In the genomic region with DNA sequence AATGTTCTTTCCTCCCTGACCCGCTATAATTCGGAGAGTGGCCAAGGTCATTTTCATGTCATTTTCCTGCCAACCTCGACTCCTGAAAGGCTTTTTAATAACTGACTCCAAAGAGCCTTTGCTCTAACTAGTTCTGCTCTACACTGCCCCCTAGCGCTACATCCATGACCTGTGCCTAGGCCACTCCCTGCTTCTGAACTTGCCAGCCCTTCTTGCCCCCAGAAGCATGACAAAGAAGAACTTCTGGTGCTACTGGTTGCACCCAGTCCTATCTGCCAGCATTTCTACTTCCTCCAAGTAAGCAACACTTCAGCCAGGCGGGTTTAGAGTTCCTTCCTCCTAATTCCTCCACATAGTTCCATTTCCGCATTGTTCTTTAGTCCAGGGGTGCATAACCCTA, we compare ENCODE assay signal across 9 mouse cellular contexts. TPM values are rescaled to one million over a fixed set of nuclear protein-coding genes. Genes with fewer than 3 reads are reported as not detected.
A peak's percentile ranks its signal among the peaks of the same experiment; 100 is the strongest.
DNase-seq lines count a peak whose midpoint lies in the region; ATAC-seq lines count a peak whose summit lies in the region.
"Had no signal": no experiment of that assay in that cellular context is flagged by ENCODE, and none has a peak within 500 bp of the region (broad histone marks: within the 10 kb centered on the region; RNA-seq: fewer than 3 reads in every experiment).

No protein-coding gene starts in this region.

- no peak for ATAC-seq in forebrain, embryonic 14.5 days
- ATAC-seq in forebrain, embryonic 15.5 days (replicated peaks): no peak

- H3K9me3 ChIP-seq in forebrain, embryonic 14.5 days (replicated peaks; ENCODE audit: control insufficient read depth, low read length): no peaks in the 10 kb centered on the region
- no peaks in the 10 kb centered on the region for H3K9me3 ChIP-seq in forebrain, embryonic 15.5 days
- H3K9me3 ChIP-seq: neural tube, embryonic 13.5 days had no signal

- 42% methylated on average over 6 of the region's 6 CpGs for WGBS in forebrain, embryonic 14.5 days
- WGBS in forebrain, embryonic 15.5 days: 45% methylated on average over 6 of the region's 6 CpGs

- H3K4me3 ChIP-seq in forebrain, embryonic 14.5 days (ENCODE audit: low read depth, low read length): no peak overlapping the region
- H3K4me3 ChIP-seq in forebrain, embryonic 15.5 days: no peak overlapping the region
- H3K4me3 ChIP-seq: neural tube, embryonic 13.5 days had no signal

- no peaks in the 10 kb centered on the region for H3K27me3 ChIP-seq in forebrain, embryonic 14.5 days (replicated peaks; ENCODE audit: control insufficient read depth, insufficient read depth, low read length)
- H3K27me3 ChIP-seq in forebrain, embryonic 15.5 days: no peaks in the 10 kb centered on the region

- no peak overlapping the region for H3K4me2 ChIP-seq in forebrain, embryonic 14.5 days (ENCODE audit: low read length)
- no peak overlapping the region for H3K4me2 ChIP-seq in forebrain, embryonic 15.5 days (replicated peaks)
- H3K4me2 ChIP-seq: neural tube, embryonic 13.5 days had no signal

- no peak overlapping the region for H3K9ac ChIP-seq in forebrain, embryonic 14.5 days (ENCODE audit: low read length)
- no peak overlapping the region for H3K9ac ChIP-seq in forebrain, embryonic 15.5 days (replicated peaks)
- H3K9ac ChIP-seq: neural tube, embryonic 13.5 days had no signal

- H3K4me1 ChIP-seq in forebrain, embryonic 14.5 days (ENCODE audit: control insufficient read depth, insufficient read depth, low read length): no peaks in the 10 kb centered on the region
- H3K4me1 ChIP-seq in forebrain, embryonic 15.5 days: no peaks in the 10 kb centered on the region
- H3K4me1 ChIP-seq: neural tube, embryonic 13.5 days had no signal

- H3K27ac ChIP-seq in forebrain, embryonic 14.5 days (ENCODE audit: low read depth, low read length): no peak overlapping the region
- H3K27ac ChIP-seq in forebrain, embryonic 15.5 days (replicated peaks): no peak overlapping the region
- H3K27ac ChIP-seq: neural tube, embryonic 13.5 days had no signal

- DNase-seq in forebrain, embryonic 14.5 days (ENCODE audit: low spot score): peak; percentile 17
- peak; percentile 41 for DNase-seq in ovary, postnatal 36 days (ENCODE audit: low spot score)
- DNase-seq in ovary, postnatal 14 days (ENCODE audit: low spot score): no peak
- peak; percentile 44 to 45 for DNase-seq in cerebellum, postnatal 36 days
- peak; percentile 48 to 67 for DNase-seq in kidney, postnatal 25 days
- peak; percentile 84 for DNase-seq in naive thymus-derived CD4-positive, alpha-beta T cell, adult 2 months (ENCODE audit: low read depth)
- no peak for DNase-seq in Muller cell, postnatal 12 days (ENCODE audit: inconsistent ontology term)

- H3K36me3 ChIP-seq in forebrain, embryonic 14.5 days (ENCODE audit: control insufficient read depth, insufficient read depth, low read length): no peaks in the 10 kb centered on the region
- H3K36me3 ChIP-seq in forebrain, embryonic 15.5 days: no peaks in the 10 kb centered on the region
- H3K36me3 ChIP-seq: neural tube, embryonic 13.5 days had no signal

RNA-seq across cellular contexts. Expression of gene Tmsb4x, which starts 20.1 kb away (rescaled TPM):
- polyA plus RNA-seq in forebrain, embryonic 14.5 days (2014; fragmentation: Nextera tagmentation; extraction: Ambion mirVana): 7,141 and 7,206 TPM in 2 replicates
- polyA plus RNA-seq in forebrain, embryonic 15.5 days (2015; fragmentation: Nextera tagmentation; extraction: Ambion mirVana): 7,356 and 7,374 TPM in 2 replicates

RNA-seq across cellular contexts. Expression of gene Tlr8, which starts 34.9 kb away (rescaled TPM):
- 0.17 and 0.22 TPM in 2 replicates for polyA plus RNA-seq in forebrain, embryonic 14.5 days (2014; fragmentation: Nextera tagmentation; extraction: Ambion mirVana)
- polyA plus RNA-seq in forebrain, embryonic 15.5 days (2015; fragmentation: Nextera tagmentation; extraction: Ambion mirVana): 0.05 and 0.09 TPM in 2 replicates

Comparison
In these comparisons a context has a peak if more than half of its experiments do, and no peak if none do; other contexts are left out.
1. DNase-seq: peak in forebrain, embryonic 14.5 days (single experiment), ovary, postnatal 36 days (single experiment), cerebellum, postnatal 36 days (2 of 2), kidney, postnatal 25 days (2 of 2) and naive thymus-derived CD4-positive, alpha-beta T cell, adult 2 months (single experiment); none in ovary, postnatal 14 days (single experiment) and Muller cell, postnatal 12 days (single experiment).